Mouse (Mus musculus) layer of hippocampus, postnatal 25 days (tissue): Measurements from ENCODE around the gene Wnt2b. TPM values are rescaled to one million over a fixed set of nuclear protein-coding genes. Genes with fewer than 3 reads are reported as not detected.

Experiments used
- DNase-seq, 2 experiments: peaks; one replicate each; pipeline ENCODE4 v3.0.0; 2022; ENCODE audit warnings: mixed read lengths in 2 of 2, low spot score in 1 of 2; ENCODE audit errors: extremely low spot score in 1 of 2
- total RNA-seq, 2 experiments: library from RNA; stranded (reverse); gene quantifications; 2 replicates each; pipeline ENCODE4 v1.2.3; 2021

Wnt2b gene
- total RNA-seq, 2 experiments from 2014 or later = 0.23 to 0.66 TPM

GRCm38 (mm10) chr3:104906007-104906406 is 55.7 kb downstream of the Wnt2b start:
- no peak for DNase-seq

DNA sequence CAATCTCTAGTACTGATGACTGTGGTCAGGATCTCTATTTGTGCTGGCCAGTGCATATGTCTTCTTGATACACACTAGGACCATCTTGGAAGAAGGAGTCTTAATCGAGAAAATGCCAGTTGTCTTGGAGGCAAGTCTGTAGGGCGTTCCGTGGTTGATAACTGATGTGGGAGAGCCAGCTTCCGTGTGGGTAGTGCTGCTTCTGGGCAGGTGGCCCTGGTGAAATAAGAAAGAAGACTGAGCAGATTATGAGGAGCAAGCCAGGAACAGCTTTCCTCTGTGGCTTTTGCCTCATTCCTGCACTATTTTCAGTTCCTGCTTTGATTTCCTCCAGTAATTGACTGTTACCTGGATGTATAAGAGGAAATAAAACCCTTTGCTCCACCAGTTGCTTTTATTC is 56.3 kb downstream of the Wnt2b start:
- DNase-seq = no peak

- DNase-seq = no peak
Observed at GRCm38 (mm10) chr3:104901154-104901553, 60.6 kb downstream of the Wnt2b start.

DNA sequence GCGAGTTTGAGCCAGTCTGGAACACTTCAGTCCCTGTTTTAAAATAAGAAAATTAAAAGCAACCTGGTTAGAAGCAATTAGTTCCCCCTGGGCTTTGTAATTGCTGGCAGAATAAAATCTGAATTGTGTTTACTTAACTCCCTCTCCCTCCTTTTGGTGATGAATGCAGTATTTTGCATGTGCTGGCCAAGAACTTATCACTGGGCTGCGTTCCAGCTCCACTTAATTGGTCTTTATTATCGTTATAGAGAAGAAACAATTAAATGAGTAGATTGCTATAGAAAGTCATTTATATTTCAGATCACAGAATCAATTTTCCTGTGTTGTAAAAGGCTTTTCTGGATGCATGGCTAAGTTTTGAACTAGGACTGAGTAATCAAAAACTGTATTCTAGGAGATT is 65.6 kb downstream of the Wnt2b start:
- DNase-seq = no peak

Other genes with a start within 250 kb of the Wnt2b start
- gene Ppm1j, start 180.9 kb downstream of the Wnt2b start, total RNA-seq = under 1 TPM; 0.63 to 0.79 TPM
- gene Fam19a3, start 180.1 kb downstream of the Wnt2b start, total RNA-seq = not detected
- 10 to 100 TPM; 25.8 to 26.2 TPM for gene Rhoc, start 173.5 kb downstream of the Wnt2b start, total RNA-seq
- 10 to 100 TPM in 1 of 2 experiments, 1 to 10 TPM in 1; 7.0 to 12.5 TPM for gene Mov10, start 143.4 kb downstream of the Wnt2b start, total RNA-seq
- 10 to 100 TPM; 36.1 to 43.6 TPM for gene St7l, start 97.9 kb downstream of the Wnt2b start, total RNA-seq
- gene Capza1, start 97.4 kb downstream of the Wnt2b start, total RNA-seq = 10 to 100 TPM; 47.1 to 47.8 TPM
- 10 to 100 TPM; 26.4 to 26.6 TPM for gene Cttnbp2nl, start 91.2 kb upstream of the Wnt2b start, total RNA-seq
- gene 4930564D02Rik, start 104.9 kb upstream of the Wnt2b start, total RNA-seq = not detected